Mouse (Mus musculus): ENCODE data around the gene Myo1b. TPM values are rescaled to one million over a fixed set of nuclear protein-coding genes. Genes with fewer than 3 reads are reported as not detected.
A peak's percentile ranks its signal among the peaks of the same experiment; 100 is the strongest.

Myo1b gene
- total RNA-seq, 2 experiments from 2014 or later = 35.6 to 37.0 TPM

GRCm38 (mm10) chr1:51729407-51729806, 186.5 kb downstream of the Myo1b start:
- intact Hi-C loops (cut with DNase I) = no loop called here
- no peak for TF ChIP-seq CTCF (IDR thresholded peaks at IDR 0.05)

GRCm38 (mm10) chr1:51728816-51729215, 187.1 kb downstream of the Myo1b start:
- intact Hi-C loops (cut with DNase I) = no loop called here
- no peak for TF ChIP-seq CTCF (IDR thresholded peaks at IDR 0.05)
- Histone ChIP-seq H3K4me3 (no peak overlapping the region), H3K27ac (no peak overlapping the region)
- no peak for DNase-seq (ENCODE audit: extremely low spot score in 1 of 2, low spot score in 2 of 2)

More at GRCm38 (mm10) chr1:51729407-51729806, 186.5 kb downstream of the Myo1b start:
- Histone ChIP-seq H3K27ac (no peak overlapping the region), H3K4me3 (no peak overlapping the region)
- DNase-seq (ENCODE audit: extremely low spot score in 1 of 2, low spot score in 2 of 2) = no peak

GRCm38 (mm10) chr1:51719897-51720673, 195.8 kb downstream of the Myo1b start:
- H3K4me3 ChIP-seq = no peak overlapping the region
- intact Hi-C loops (cut with DNase I) = no loop called here
- no peak for TF ChIP-seq CTCF (IDR thresholded peaks at IDR 0.05)
- no peak overlapping the region for H3K27ac ChIP-seq
- DNase-seq (ENCODE audit: extremely low spot score in 1 of 2, low spot score in 2 of 2) = peak in 1 of 2 experiments; percentile 15

GRCm38 (mm10) chr1:51710831-51711230, 205.0 kb downstream of the Myo1b start:
- intact Hi-C loops (cut with DNase I) = no loop called here
- TF ChIP-seq CTCF (IDR thresholded peaks at IDR 0.05) = no peak; the same call in 1 of the 2 replicates
- no peak for DNase-seq (ENCODE audit: extremely low spot score in 1 of 2, low spot score in 2 of 2)
- H3K27ac ChIP-seq = no peak overlapping the region
- H3K4me3 ChIP-seq = no peak overlapping the region

- intact Hi-C loops (cut with DNase I) = no loop called here
- Histone ChIP-seq H3K27ac (no peak overlapping the region), H3K4me3 (no peak overlapping the region)
- no peak for DNase-seq (ENCODE audit: extremely low spot score in 1 of 2, low spot score in 2 of 2)
- TF ChIP-seq CTCF (IDR thresholded peaks at IDR 0.05) = no peak
Observed at GRCm38 (mm10) chr1:51706106-51706505, 209.8 kb downstream of the Myo1b start.

GRCm38 (mm10) chr1:51704610-51705009, 211.3 kb downstream of the Myo1b start:
- intact Hi-C loops (cut with DNase I) = no loop called here
- Histone ChIP-seq H3K4me3 (no peak overlapping the region), H3K27ac (no peak overlapping the region)
- DNase-seq (ENCODE audit: extremely low spot score in 1 of 2, low spot score in 2 of 2) = no peak
- no peak for TF ChIP-seq CTCF (IDR thresholded peaks at IDR 0.05)

Other genes starting within 250 kb of the Myo1b start
- 1 to 10 TPM; 3.5 to 5.0 TPM for gene Stat4, start 71.1 kb upstream of the Myo1b start, total RNA-seq (2021)
- 10 to 100 TPM; 18.0 to 18.3 TPM for gene Stat1, start 203.4 kb upstream of the Myo1b start, total RNA-seq (2021)

All from left cerebral cortex, adult 2 months (tissue).